Mouse (Mus musculus) embryonic fibroblast, embryonic 13.5 days (primary cell): ENCODE data around the gene Hs6st3.

Source experiments
- CTCF ChIP-seq: IDR thresholded peaks from 2 replicates; pipeline ENCODE4 v1.5.1; 2011; ENCODE audit warnings: mild to moderate bottlenecking, control low read depth, low read length, moderate library complexity, borderline replicate concordance; ENCODE audit not compliant: insufficient read depth
- POLR2A ChIP-seq: IDR thresholded peaks from 2 replicates; pipeline ENCODE4 v1.6.1; 2011; ENCODE audit warnings: low read depth, mild to moderate bottlenecking, control low read depth, low read length, moderate library complexity

DNA sequence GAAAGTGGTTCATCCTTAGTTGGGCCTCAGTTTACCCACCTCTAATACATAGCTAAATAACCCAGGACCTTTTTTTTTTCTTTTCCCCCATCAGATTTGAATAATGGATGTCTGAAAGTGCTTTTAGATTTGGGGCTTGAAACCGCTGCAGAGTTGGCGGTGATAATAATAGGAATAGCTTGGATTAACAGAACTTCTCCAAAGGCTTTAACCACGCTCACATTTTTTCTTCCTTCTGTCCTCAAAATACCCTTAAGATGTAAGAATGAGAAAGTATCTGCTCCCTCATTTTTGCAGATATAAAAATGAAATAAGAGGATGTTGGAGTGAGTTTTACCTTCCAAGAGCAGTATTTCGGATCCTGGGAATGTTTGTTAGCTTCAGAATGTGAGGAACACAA is 420.2 kb downstream of the Hs6st3 start:
- TF ChIP-seq CTCF (no peak), POLR2A (no peak)
